In genomic region chr2:147186261-147186681, GRCm38 (mm10) we compare ENCODE assay signal across 10 mouse cellular contexts. TPM values are rescaled to one million over a fixed set of nuclear protein-coding genes. Genes with fewer than 3 reads are reported as not detected.
DNase-seq lines count a peak whose midpoint lies in the region; ATAC-seq lines count a peak whose summit lies in the region.
"Had no signal": no experiment of that assay in that cellular context is flagged by ENCODE, and none has a peak within 500 bp of the region (broad histone marks: within the 10 kb centered on the region; RNA-seq: fewer than 3 reads in every experiment).

No protein-coding gene starts in this region.

- H3K4me2 ChIP-seq in heart, embryonic 15.5 days: peak overlapping the region; percentile 49; the same call in 1 of the 2 replicates
- peak overlapping the region; percentile 15; the same call in 1 of the 2 replicates for H3K4me2 ChIP-seq in midbrain, embryonic 14.5 days (ENCODE audit: low read length)

- peak overlapping the region; percentile 24 for H3K4me3 ChIP-seq in heart, embryonic 15.5 days
- H3K4me3 ChIP-seq in hindbrain, embryonic 10.5 days: peak overlapping the region; percentile 46
- peak overlapping the region; percentile 12 for H3K4me3 ChIP-seq in midbrain, embryonic 14.5 days (replicated peaks; ENCODE audit: low read depth, low read length)

- ATAC-seq in heart, embryonic 15.5 days (replicated peaks; ENCODE audit: insufficient number of reproducible peaks, insufficient read depth, low FRiP score, low read depth): no peak
- ATAC-seq in midbrain, embryonic 14.5 days (ENCODE audit: low FRiP score, low TSS enrichment): no peak

- DNase-seq in heart, adult 9 months (ENCODE audit: low spot score in 2 of 2): no peak
- DNase-seq in ZHBTc4 (ENCODE audit: low read depth, low spot score): peak; percentile 65
- DNase-seq in hindbrain, embryonic 10.5 days (ENCODE audit: low spot score): peak; percentile 38
- DNase-seq in midbrain, embryonic 14.5 days: peak; percentile 50
- no peak for DNase-seq in urinary bladder, postnatal 25 days (ENCODE audit: low spot score)
- DNase-seq in thymus, postnatal 0 days (ENCODE audit: low spot score): no peak
- DNase-seq in thymus, postnatal 14 days: no peak
- DNase-seq: adrenal gland, postnatal 25 days had no signal

- WGBS in heart, embryonic 15.5 days: under 1% methylated on average over 24 of the region's 25 CpGs
- WGBS in hindbrain, embryonic 10.5 days: under 1% methylated on average over 25 of the region's 25 CpGs
- under 1% methylated on average over 25 of the region's 25 CpGs for WGBS in midbrain, embryonic 14.5 days

- H3K9ac ChIP-seq in heart, embryonic 15.5 days: no peak overlapping the region
- no peak overlapping the region; the same call in 1 of the 2 replicates for H3K9ac ChIP-seq in midbrain, embryonic 14.5 days (replicated peaks; ENCODE audit: low read length)

- H3K9me3 ChIP-seq in heart, embryonic 15.5 days (replicated peaks): no peaks in the 10 kb centered on the region
- no peaks in the 10 kb centered on the region for H3K9me3 ChIP-seq in hindbrain, embryonic 10.5 days
- no peaks in the 10 kb centered on the region for H3K9me3 ChIP-seq in midbrain, embryonic 14.5 days (ENCODE audit: control insufficient read depth, low read length)

- H3K36me3 ChIP-seq in heart, embryonic 15.5 days: no peaks in the 10 kb centered on the region
- no peaks in the 10 kb centered on the region for H3K36me3 ChIP-seq in hindbrain, embryonic 10.5 days
- no peaks in the 10 kb centered on the region for H3K36me3 ChIP-seq in midbrain, embryonic 14.5 days (ENCODE audit: control insufficient read depth, insufficient read depth, low read length)

- H3K4me1 ChIP-seq in heart, embryonic 15.5 days (replicated peaks): peaks cover 29% of the 10 kb centered on the region
- H3K4me1 ChIP-seq in hindbrain, embryonic 10.5 days (replicated peaks): peaks cover 76% of the 10 kb centered on the region
- peaks cover 4% of the 10 kb centered on the region; the same call in 1 of the 2 replicates for H3K4me1 ChIP-seq in midbrain, embryonic 14.5 days (ENCODE audit: control insufficient read depth, insufficient read depth, low read length)

- H3K27ac ChIP-seq in heart, embryonic 15.5 days: no peak overlapping the region
- no peak overlapping the region; the same call in 1 of the 2 replicates for H3K27ac ChIP-seq in hindbrain, embryonic 10.5 days
- H3K27ac ChIP-seq in midbrain, embryonic 14.5 days (replicated peaks; ENCODE audit: low read depth, low read length): peak overlapping the region; percentile 46; the same call in 1 of the 2 replicates

- peaks cover 97% of the 10 kb centered on the region for H3K27me3 ChIP-seq in heart, embryonic 15.5 days
- H3K27me3 ChIP-seq in hindbrain, embryonic 10.5 days (ENCODE audit: insufficient read depth, poor library complexity, severe bottlenecking): peaks cover 99% of the 10 kb centered on the region
- peaks cover 93% of the 10 kb centered on the region for H3K27me3 ChIP-seq in midbrain, embryonic 14.5 days (ENCODE audit: control insufficient read depth, insufficient read depth, low read length)

RNA-seq across cellular contexts. Expression of gene Nkx2-2, which starts 7.8 kb away (rescaled TPM):
- not detected in 2 replicates for polyA plus RNA-seq in heart, embryonic 15.5 days (2015; fragmentation: Nextera tagmentation; extraction: Ambion mirVana)
- 3.2 and 5.0 TPM in 2 replicates for polyA plus RNA-seq in hindbrain, embryonic 10.5 days (2016; fragmentation: Nextera tagmentation; extraction: Ambion mirVana)
- polyA plus RNA-seq in midbrain, embryonic 14.5 days (2014; fragmentation: Nextera tagmentation; extraction: Ambion mirVana): 6.2 and 6.5 TPM in 2 replicates
- polyA plus RNA-seq in thymus, postnatal 0 days (2015; fragmentation: Nextera tagmentation; extraction: Ambion mirVana): not detected in 2 replicates
- polyA plus RNA-seq: heart, embryonic 14.5 days had no signal

Comparison
In these comparisons a context has a peak if more than half of its experiments do, and no peak if none do; other contexts are left out.
1. DNase-seq: peak in ZHBTc4 (single experiment), hindbrain, embryonic 10.5 days (single experiment) and midbrain, embryonic 14.5 days (single experiment); none in heart, adult 9 months (0 of 2), urinary bladder, postnatal 25 days (single experiment), thymus, postnatal 0 days (single experiment) and thymus, postnatal 14 days (single experiment).
2. Peak in every context shown above with its lines, with median percentiles within 50 percentile points of each other: H3K4me3 ChIP-seq.